Mouse (Mus musculus): ENCODE measurements around the gene Fgf15. TPM values are rescaled to one million over a fixed set of nuclear protein-coding genes. Genes with fewer than 3 reads are reported as not detected.

Gene Fgf15
- polyA plus RNA-seq, 1 experiment = 1.3 TPM

DNA sequence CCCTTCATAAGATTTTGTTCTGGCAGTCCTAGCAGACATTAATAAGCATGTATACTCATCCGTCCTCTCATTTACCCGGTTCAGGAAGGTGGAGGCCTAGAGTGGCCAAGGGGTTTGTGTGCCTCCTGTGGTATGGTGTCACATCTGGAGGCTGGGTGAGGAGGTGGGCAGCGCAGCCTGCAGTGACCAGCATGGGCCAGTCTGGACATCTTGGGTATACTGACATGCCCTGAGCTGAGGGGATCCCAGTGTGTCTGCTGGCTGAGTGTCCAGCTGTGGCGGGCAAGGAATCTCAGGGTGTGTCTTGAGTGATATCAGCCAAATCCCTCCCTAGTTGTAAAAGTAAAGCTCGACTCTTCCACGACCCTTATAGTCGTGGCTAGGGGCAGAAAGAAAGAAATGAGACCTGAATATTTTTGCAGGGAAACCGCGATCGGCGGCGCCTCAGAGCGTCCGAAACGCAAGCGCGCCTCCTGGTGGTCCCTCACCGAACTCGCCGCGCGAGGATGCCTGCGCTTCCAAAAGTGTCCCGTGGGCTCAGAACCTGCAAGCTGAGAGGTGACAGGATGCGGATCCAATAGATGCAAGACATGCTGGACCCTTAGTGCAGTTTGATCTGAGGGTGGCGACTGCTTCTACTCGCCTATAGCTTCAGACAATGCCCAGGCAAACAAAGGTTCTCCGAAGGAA, 10.5 kb downstream of the Fgf15 start:
- TF ChIP-seq GATA1 (IDR thresholded peaks at IDR 0.05; ENCODE audit: borderline replicate concordance, low read length) = no peak
- no peak for TF ChIP-seq FLI1 (IDR thresholded peaks at IDR 0.05; ENCODE audit: low read length)
- no peaks in the 10 kb centered on the region for H3K36me3 ChIP-seq (replicated peaks; ENCODE audit: low read length)
- H3K4me3 ChIP-seq (replicated peaks) = peak overlapping the region; percentile 86
- peaks cover 35% of the 10 kb centered on the region for H3K27me3 ChIP-seq (replicated peaks)
- peaks cover 30% of the 10 kb centered on the region for H3K4me1 ChIP-seq
- H3K9me3 ChIP-seq = peaks cover 7% of the 10 kb centered on the region

- Histone ChIP-seq H3K4me3 (replicated peaks) (no peak overlapping the region), H3K4me1 (peaks cover 30% of the 10 kb centered on the region), H3K9me3 (peaks cover 7% of the 10 kb centered on the region), H3K27me3 (replicated peaks) (peaks cover 28% of the 10 kb centered on the region), H3K36me3 (replicated peaks; ENCODE audit: low read length) (no peaks in the 10 kb centered on the region)
- TF ChIP-seq FLI1 (IDR thresholded peaks at IDR 0.05; ENCODE audit: low read length) (no peak), GATA1 (IDR thresholded peaks at IDR 0.05; ENCODE audit: borderline replicate concordance, low read length) (no peak)
Observed at GRCm38 (mm10) chr7:144907793-144908192, 11.5 kb downstream of the Fgf15 start.

DNA sequence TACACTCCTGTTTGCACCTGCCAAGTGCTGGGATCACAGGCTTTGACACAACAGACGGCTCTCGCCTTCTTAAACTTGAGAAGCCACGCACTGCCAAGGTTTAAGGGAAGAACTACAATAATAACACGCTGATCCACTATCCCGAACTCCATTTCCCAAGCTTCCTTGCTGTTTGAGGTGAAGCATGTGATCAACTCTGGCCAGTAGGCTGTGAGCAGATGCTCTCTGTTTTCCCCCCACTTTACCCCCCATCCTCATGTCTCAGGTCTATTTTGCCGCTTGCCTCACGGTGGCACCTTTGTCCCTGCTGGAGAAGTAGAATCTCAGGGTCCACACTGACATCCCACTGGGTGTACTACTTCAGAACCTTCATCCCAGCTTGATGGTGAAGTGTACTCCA, 12.4 kb downstream of the Fgf15 start:
- TF ChIP-seq FLI1 (IDR thresholded peaks at IDR 0.05; ENCODE audit: low read length) = no peak
- H3K27me3 ChIP-seq (replicated peaks) = peaks cover 22% of the 10 kb centered on the region
- H3K4me3 ChIP-seq (replicated peaks) = no peak overlapping the region
- no peaks in the 10 kb centered on the region for H3K36me3 ChIP-seq (replicated peaks; ENCODE audit: low read length)
- peaks cover 30% of the 10 kb centered on the region for H3K4me1 ChIP-seq
- peaks cover 7% of the 10 kb centered on the region for H3K9me3 ChIP-seq

DNA sequence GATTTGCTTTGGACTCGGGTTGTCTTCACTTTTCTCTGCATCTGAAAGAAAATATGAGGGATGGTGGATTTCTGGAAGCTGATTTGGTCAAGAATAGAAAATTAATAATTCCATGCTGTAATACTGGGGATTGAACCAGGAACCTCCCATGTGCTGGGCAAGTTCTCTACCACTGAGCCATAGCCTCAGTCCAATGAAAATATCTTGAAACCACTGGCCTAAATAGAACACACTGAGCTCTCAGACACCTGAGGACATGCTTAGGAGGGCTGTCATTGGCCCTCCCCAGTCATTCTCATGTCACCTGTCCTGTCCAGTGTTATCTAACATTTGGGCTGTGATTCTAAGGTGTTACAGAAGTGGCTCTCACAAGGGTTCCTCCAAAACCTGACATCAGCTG, 14.8 kb downstream of the Fgf15 start:
- Histone ChIP-seq H3K4me1 (peaks cover 44% of the 10 kb centered on the region), H3K27me3 (replicated peaks) (peaks cover 8% of the 10 kb centered on the region), H3K36me3 (replicated peaks; ENCODE audit: low read length) (no peaks in the 10 kb centered on the region), H3K4me3 (replicated peaks) (no peak overlapping the region), H3K9me3 (no peaks in the 10 kb centered on the region)
- TF ChIP-seq GATA1 (IDR thresholded peaks at IDR 0.05; ENCODE audit: borderline replicate concordance, low read length) = no peak
- TF ChIP-seq FLI1 (IDR thresholded peaks at IDR 0.05; ENCODE audit: low read length) = no peak

DNA sequence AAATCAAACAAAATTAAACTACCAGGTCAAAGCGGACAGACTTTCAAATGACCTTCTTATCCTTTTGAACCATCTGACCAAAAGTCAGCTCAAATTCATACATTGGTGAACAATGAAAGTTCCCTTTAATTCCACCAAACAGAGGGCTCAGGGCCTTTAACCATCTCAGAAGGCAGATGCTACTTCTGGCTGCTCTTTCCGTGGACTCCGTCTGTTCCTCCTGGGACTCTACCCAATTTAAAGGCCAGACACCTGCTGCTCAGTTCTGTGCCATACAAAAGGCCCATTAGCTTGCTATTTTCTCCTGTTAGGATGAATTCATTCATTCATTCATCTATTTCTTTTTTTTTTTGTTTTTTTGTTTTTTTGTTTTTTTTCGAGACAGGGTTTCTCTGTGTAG, 16.6 kb downstream of the Fgf15 start:
- Histone ChIP-seq H3K27me3 (replicated peaks) (peaks cover 4% of the 10 kb centered on the region), H3K4me3 (replicated peaks) (no peak overlapping the region), H3K4me1 (peaks cover 41% of the 10 kb centered on the region), H3K9me3 (no peaks in the 10 kb centered on the region), H3K36me3 (replicated peaks; ENCODE audit: low read length) (peaks cover 15% of the 10 kb centered on the region)
- no peak for TF ChIP-seq FLI1 (IDR thresholded peaks at IDR 0.05; ENCODE audit: low read length)
- no peak for TF ChIP-seq GATA1 (IDR thresholded peaks at IDR 0.05; ENCODE audit: borderline replicate concordance, low read length)

DNA sequence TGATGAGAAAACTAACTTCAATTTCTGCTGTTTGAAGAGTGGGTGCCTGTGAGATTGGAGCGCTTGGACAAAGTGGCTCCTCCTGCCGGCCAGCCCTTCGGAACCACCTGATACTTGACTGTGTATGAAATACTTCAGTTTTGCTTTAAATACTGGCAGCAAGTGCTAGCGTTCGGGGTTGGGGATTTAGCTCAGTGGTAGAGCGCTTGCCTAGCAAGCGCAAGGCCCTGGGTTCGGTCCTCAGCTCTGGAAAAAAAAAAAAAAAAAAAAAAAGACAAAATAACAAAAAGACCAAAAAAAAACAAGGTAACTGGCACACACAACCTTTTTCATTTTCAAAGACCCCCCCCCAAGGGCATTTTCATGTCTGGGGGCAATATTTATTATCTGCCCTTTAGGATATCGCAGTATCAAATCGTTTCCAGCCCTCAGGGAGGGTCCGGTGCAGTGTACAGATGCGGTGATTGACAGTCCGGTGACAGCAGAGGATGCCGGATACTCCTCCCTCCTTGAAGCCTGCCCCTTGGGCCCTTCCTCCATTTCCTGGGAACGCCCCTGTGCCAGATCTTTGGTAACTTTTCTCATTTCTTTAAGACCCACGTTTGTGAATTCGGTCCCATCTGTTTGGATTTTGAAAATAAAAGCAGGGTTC, 18.1 kb downstream of the Fgf15 start:
- no peaks in the 10 kb centered on the region for H3K27me3 ChIP-seq (replicated peaks)
- H3K4me1 ChIP-seq = peaks cover 42% of the 10 kb centered on the region
- peak overlapping the region; percentile 94 for H3K4me3 ChIP-seq (replicated peaks)
- no peak for TF ChIP-seq FLI1 (IDR thresholded peaks at IDR 0.05; ENCODE audit: low read length)
- TF ChIP-seq GATA1 (IDR thresholded peaks at IDR 0.05; ENCODE audit: borderline replicate concordance, low read length) = no peak
- peaks cover 29% of the 10 kb centered on the region for H3K36me3 ChIP-seq (replicated peaks; ENCODE audit: low read length)
- no peaks in the 10 kb centered on the region for H3K9me3 ChIP-seq

DNA sequence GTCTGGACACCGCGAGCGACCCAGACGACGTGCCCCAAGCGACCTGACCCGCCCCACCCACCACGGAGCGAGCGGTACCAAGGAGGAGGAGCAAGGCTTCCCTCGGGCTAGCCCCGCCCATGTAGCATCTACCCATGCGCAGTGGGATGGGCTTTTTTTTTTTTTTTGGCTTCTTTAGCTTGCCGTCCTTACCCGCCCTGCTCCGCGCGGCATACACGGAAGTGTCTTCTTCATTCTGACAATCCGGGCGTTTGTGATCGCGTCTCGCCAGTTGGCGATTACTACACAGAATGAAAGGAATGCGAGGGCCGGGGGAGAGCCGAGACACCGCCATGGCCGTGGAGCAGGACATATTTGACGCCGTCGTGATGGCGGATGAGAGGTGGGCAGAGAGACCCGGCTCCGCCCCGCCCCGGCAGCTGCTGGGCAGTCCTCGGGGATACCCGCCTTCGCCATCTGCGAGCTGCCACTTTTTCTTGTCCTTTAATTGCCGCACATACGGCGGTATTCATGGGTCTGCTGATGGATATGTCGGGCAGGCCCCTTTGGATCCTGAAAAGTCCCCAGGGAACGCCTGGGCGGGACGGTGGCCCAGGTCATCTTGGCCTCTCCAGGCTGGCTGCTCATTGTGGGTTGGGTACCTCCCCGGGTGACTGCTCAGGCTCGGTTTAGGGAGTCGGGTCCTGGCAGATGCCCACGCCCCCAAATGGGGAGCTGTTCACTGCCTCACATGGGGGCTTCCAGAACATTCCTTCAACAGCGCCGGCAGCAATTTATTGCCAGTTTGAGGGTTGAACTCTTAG, 18.8 kb downstream of the Fgf15 start, which contains the start of gene LTO1:
TSS of gene LTO1 (plus strand) at position 153 of the 803 bp plus-strand sequence.
- Histone ChIP-seq H3K4me1 (peaks cover 39% of the 10 kb centered on the region), H3K36me3 (replicated peaks; ENCODE audit: low read length) (peaks cover 37% of the 10 kb centered on the region), H3K27me3 (replicated peaks) (no peaks in the 10 kb centered on the region), H3K9me3 (no peaks in the 10 kb centered on the region), H3K4me3 (replicated peaks) (peak within 1 kb of the TSS; percentile 94)
- no peak for TF ChIP-seq GATA1 (IDR thresholded peaks at IDR 0.05; ENCODE audit: borderline replicate concordance, low read length)
- TF ChIP-seq FLI1 (IDR thresholded peaks at IDR 0.05; ENCODE audit: low read length) = no peak

DNA sequence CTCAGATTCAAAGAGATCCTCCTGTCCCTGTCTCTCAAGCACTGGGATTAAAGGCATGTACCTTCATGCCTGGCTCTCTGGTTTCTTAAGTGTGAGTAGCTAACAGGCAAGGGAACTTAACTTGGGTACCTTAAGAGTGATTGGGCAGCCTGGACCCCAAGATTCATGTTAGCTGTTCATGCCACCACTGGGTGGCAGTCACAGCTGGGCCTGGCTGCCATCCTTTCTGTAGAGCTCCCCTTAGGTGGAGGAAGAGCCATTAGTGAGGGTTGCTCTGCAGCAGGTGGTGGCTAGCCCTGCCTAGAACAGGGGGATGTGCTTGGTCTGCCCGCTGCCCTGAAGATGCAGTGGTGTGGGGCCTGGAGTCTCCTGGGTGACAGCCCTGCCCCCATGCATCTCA, 22.5 kb downstream of the Fgf15 start:
- Histone ChIP-seq H3K9me3 (no peaks in the 10 kb centered on the region), H3K4me3 (replicated peaks) (no peak overlapping the region), H3K4me1 (peaks cover 54% of the 10 kb centered on the region), H3K27me3 (replicated peaks) (no peaks in the 10 kb centered on the region), H3K36me3 (replicated peaks; ENCODE audit: low read length) (peaks cover 69% of the 10 kb centered on the region)
- no peak for TF ChIP-seq FLI1 (IDR thresholded peaks at IDR 0.05; ENCODE audit: low read length)
- no peak for TF ChIP-seq GATA1 (IDR thresholded peaks at IDR 0.05; ENCODE audit: borderline replicate concordance, low read length)

DNA sequence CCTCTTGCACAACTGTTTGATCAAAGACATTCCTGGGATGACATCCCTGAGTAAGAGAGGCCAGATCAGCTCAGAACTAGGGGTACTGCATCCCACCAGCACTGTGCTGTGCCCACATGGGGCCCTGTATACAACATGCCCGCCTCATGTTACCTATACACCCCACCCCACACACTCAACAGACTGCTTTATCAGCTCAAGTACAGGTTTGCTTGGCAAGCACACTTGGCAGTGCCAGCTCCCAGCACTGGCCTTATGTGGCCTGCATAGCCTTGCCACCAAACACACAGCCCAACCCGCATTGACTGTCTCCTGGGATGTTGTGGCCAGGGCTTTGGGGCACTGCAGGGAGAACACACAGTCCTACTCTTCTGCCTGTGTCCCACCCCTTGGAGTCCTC, 31.3 kb downstream of the Fgf15 start:
- Histone ChIP-seq H3K27me3 (replicated peaks) (no peaks in the 10 kb centered on the region), H3K9me3 (no peaks in the 10 kb centered on the region), H3K4me3 (replicated peaks) (no peak overlapping the region), H3K36me3 (replicated peaks; ENCODE audit: low read length) (peaks cover 79% of the 10 kb centered on the region), H3K4me1 (peaks cover 21% of the 10 kb centered on the region)
- TF ChIP-seq FLI1 (IDR thresholded peaks at IDR 0.05; ENCODE audit: low read length) (no peak), GATA1 (IDR thresholded peaks at IDR 0.05; ENCODE audit: borderline replicate concordance, low read length) (no peak)

Data from megakaryocyte, embryonic 14.5 days (primary cell).